Mouse (Mus musculus) ovary, adult 10 weeks (tissue): ENCODE data around the gene Olfr347. TPM values are rescaled to one million over a fixed set of nuclear protein-coding genes. Genes with fewer than 3 reads are reported as not detected.

Experiments
- polyA plus RNA-seq: library from polyadenylated mRNA; stranded (reverse); fragments of 350-450 nt; fragmentation: Illumina TruSeq; extraction: RNeasy Lipid Tissue Mini Kit (QIAGEN cat#74804); gene quantifications from one replicate; pipeline ENCODE4 v1.2.3, GENCODE M21; 2014

Gene Olfr347
- polyA plus RNA-seq: not detected

DNA sequence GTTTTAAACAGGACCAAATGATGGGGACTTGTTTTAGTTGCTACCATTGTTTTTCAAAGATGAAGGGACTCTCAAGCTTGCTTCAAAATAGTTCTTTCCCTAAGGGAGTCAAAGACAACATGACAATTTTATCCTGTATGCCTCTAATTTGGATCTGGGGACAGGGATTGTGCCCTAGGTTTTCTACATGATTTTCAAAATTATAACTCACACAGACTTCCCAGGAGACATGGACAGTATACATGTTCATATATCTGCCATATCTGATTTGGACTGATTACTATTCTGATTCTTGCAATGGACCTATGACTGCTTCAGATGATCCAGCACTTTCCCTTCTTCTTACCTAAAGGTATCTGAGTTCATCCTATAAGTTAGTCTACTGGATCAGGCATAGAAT is at the start of gene Olfr347:
Olfr347 (plus strand) TSS at position 301 of the 400 bp plus-strand sequence.

DNA sequence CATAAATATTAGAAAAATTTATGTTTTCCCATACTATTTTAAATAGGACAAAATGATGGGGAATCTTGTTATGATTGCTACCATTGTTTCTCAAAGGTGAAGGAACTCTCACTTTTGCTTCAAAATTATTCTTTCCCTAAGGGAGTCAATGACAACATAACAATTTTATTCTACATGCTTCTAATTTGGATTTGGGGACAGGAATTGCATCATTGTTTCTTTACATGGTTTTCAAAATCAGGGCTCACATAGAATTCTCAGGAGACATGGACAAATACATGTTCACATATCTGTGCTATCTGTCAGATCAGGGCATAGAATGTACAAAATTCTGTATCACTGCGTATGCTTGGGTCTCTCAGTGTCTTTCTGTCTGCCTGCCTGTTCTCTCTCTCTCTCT is 46.2 kb upstream of the Olfr347 start, which contains the start of gene Olfr346:
Olfr346 (plus strand) TSS at position 301 of the 400 bp plus-strand sequence.

DNA sequence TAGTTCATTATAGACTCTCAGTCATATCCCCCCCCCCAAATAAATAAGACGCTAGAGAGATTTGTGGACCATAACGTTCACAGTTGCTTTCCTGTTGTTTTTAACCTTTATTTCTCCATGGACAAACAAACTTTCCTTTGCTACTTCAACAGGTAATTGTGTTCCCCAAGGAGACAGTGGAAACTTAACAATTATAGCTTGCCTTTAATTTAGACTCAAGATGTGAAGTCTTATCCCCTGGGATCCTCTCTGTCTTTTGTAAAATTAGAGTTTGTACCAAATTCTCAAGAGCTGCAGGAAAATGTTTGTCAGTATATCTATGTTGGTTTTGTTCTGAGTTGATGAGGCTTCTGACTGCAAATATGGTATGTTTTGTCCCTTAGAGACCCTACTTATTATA is 52.3 kb downstream of the Olfr347 start, which contains the start of gene Olfr348:
Olfr348 (plus strand) TSS at position 301 of the 400 bp plus-strand sequence.

Other genes with a start within 250 kb of the Olfr347 start
- not detected for gene Olfr341, start 249.4 kb upstream of the Olfr347 start, polyA plus RNA-seq
- not detected for gene Olfr342, start 206.9 kb upstream of the Olfr347 start, polyA plus RNA-seq
- not detected for gene Olfr344, start 165.2 kb upstream of the Olfr347 start, polyA plus RNA-seq
- gene Olfr345, start 91.9 kb upstream of the Olfr347 start, polyA plus RNA-seq: not detected
- not detected for gene Olfr346, start 46.1 kb upstream of the Olfr347 start, polyA plus RNA-seq
- not detected for gene Olfr348, start 52.4 kb downstream of the Olfr347 start, polyA plus RNA-seq
- gene Olfr50, start 58.6 kb downstream of the Olfr347 start, polyA plus RNA-seq: not detected
- not detected for gene Olfr3, start 85.1 kb downstream of the Olfr347 start, polyA plus RNA-seq
- gene Olfr350, start 114.4 kb downstream of the Olfr347 start, polyA plus RNA-seq: not detected
- gene Olfr351, start 130.8 kb downstream of the Olfr347 start, polyA plus RNA-seq: not detected
- gene Olfr352, start 136.6 kb downstream of the Olfr347 start, polyA plus RNA-seq: not detected
- gene Olfr353, start 161.0 kb downstream of the Olfr347 start, polyA plus RNA-seq: not detected
- not detected for gene Olfr354, start 173.8 kb downstream of the Olfr347 start, polyA plus RNA-seq
- not detected for gene Olfr355, start 197.0 kb downstream of the Olfr347 start, polyA plus RNA-seq
- gene Olfr356, start 205.2 kb downstream of the Olfr347 start, polyA plus RNA-seq: not detected